Mouse (Mus musculus) spleen, adult 2 months (tissue): ENCODE measurements around the gene Kcne3.
A peak's percentile ranks its signal among the peaks of the same experiment; 100 is the strongest.

ENCODE experiments used
- CTCF ChIP-seq: fragments of 200-500 bp; IDR thresholded peaks from 2 replicates; pipeline ENCODE4 v1.5.1; 2011; ENCODE audit warnings: mild to moderate bottlenecking, inconsistent platforms; ENCODE audit not compliant: insufficient read depth, insufficient read length, insufficient replicate concordance; ENCODE audit errors: extremely low read depth
- POLR2A ChIP-seq: fragments of 200-500 bp; IDR thresholded peaks from 2 replicates; pipeline ENCODE4 v1.6.1; 2011; ENCODE audit warnings: low read depth, low read length, inconsistent platforms

DNA sequence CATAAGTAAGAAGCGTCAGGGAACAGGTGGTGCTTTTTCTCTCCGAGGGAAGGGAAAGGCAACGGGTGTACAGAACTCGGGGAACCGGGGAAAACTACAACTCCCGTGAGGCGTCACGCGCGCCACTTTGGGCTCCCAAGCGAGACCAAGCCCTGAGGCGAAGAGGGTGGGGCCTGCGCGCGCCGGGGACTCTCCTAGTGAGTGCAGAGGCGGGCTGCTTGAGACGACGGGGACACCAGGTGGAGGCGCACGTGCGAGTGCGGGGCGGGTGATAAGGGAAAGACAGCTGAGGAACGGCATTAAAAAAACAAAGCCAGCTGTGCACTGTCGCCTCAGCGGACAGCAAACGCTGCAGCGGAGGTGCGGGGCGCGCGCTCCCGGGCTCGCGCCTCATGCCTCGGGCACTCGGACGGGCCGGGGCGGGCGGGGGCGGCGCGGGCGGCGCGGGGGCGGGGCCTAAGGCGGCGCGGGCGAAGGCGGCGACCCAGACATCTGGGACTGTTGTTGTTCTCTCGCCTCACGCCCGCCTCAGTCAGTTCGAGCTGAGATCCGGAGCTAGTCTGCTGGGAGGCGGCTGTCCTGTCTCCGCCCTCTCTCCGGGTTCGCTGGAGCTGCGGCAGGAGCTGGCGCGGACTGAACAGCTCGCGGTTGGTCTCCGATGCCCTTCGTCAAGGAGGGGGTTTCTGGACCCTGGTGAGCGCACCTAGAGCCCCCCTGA is 51.0 kb downstream of the Kcne3 start, which contains the start of gene Pgm2l1:
- no peak for TF ChIP-seq CTCF
- TF ChIP-seq POLR2A, result peak; percentile 61; the same call in 1 of the 2 replicates
